Mouse (Mus musculus) forebrain, embryonic 16.5 days (tissue): ENCODE measurements at regions not wholly inside any gene's neighbourhood (a gene's known extent, or its start where the extent isn't known, plus 50 kb on each side); places are given as distances from the start of the nearest gene placed in this dataset.

Source experiments
- ATAC-seq: fragments of 200-750 bp; cut with Nextera tagmentation; 2 replicates; pipeline ENCODE4 v1.8.0; 2017; ENCODE audit warnings: mild to moderate bottlenecking, moderate library complexity
- H3K27ac ChIP-seq: fragments of 300-500 bp; sonication (generic); 2 replicates; pipeline ENCODE4 v1.5.1; 2014; ENCODE audit warnings: low read length, control low read depth
- H3K27me3 ChIP-seq: fragments of 300-500 bp; sonication (generic); replicated peaks from 2 replicates; pipeline ENCODE4 v1.6.1; 2014; ENCODE audit warnings: low read length; ENCODE audit not compliant: control insufficient read depth, insufficient read depth
- H3K36me3 ChIP-seq: fragments of 300-500 bp; sonication (generic); 2 replicates; pipeline ENCODE4 v1.6.1; 2014; ENCODE audit not compliant: control insufficient read depth, insufficient read depth
- H3K4me1 ChIP-seq: fragments of 300-500 bp; sonication (generic); replicated peaks from 2 replicates; pipeline ENCODE4 v1.6.1; 2014; ENCODE audit warnings: low read length; ENCODE audit not compliant: control insufficient read depth, insufficient read depth
- H3K4me2 ChIP-seq: fragments of 300-500 bp; sonication (generic); 2 replicates; pipeline ENCODE4 v1.6.1; 2014; ENCODE audit warnings: mild to moderate bottlenecking, low read length, control low read depth
- H3K4me3 ChIP-seq: fragments of 300-500 bp; sonication (generic); replicated peaks from 2 replicates; pipeline ENCODE4 v1.5.1; 2014; ENCODE audit warnings: mild to moderate bottlenecking, low read length, control low read depth
- H3K9ac ChIP-seq: fragments of 300-500 bp; sonication (generic); replicated peaks from 2 replicates; pipeline ENCODE4 v1.6.1; 2014; ENCODE audit warnings: low read depth, low read length, control low read depth
- H3K9me3 ChIP-seq: fragments of 300-500 bp; sonication (generic); 2 replicates; pipeline ENCODE4 v1.6.1; 2016; ENCODE audit warnings: low read length; ENCODE audit not compliant: control insufficient read depth
- WGBS: fragments of 180-500 bp; shearing (Covaris S2); extraction: QIAGEN DNeasy Blood & Tissue Kit; methylation state at CpG from one replicate; pipeline ENCODE4 v1.1.7; 2014; 5-methylcytosine and 5-hydroxymethylcytosine counted together

GRCm38 (mm10) chr12:107855547-107855946 is 147.9 kb downstream of the Bcl11b start:
- H3K9me3 ChIP-seq = no peaks in the 10 kb centered on the region
- peaks cover 4% of the 10 kb centered on the region; the same call in 1 of the 2 replicates for H3K4me1 ChIP-seq
- no peaks in the 10 kb centered on the region for H3K27me3 ChIP-seq
- WGBS = 86% methylated on average over 4 of the region's 4 CpGs
- no peak overlapping the region for H3K27ac ChIP-seq
- no peak overlapping the region for H3K4me2 ChIP-seq
- no peaks in the 10 kb centered on the region for H3K36me3 ChIP-seq
- no peak for ATAC-seq
- no peak overlapping the region for H3K9ac ChIP-seq
- no peak overlapping the region for H3K4me3 ChIP-seq

- WGBS = 71% methylated on average over 6 of the region's 6 CpGs
- no peaks in the 10 kb centered on the region for H3K9me3 ChIP-seq
- no peak overlapping the region for H3K27ac ChIP-seq
- no peak overlapping the region for H3K9ac ChIP-seq
- no peak overlapping the region for H3K4me2 ChIP-seq
- H3K4me1 ChIP-seq = peaks cover 4% of the 10 kb centered on the region; the same call in 1 of the 2 replicates
- no peaks in the 10 kb centered on the region for H3K36me3 ChIP-seq
- no peak overlapping the region for H3K4me3 ChIP-seq
- ATAC-seq = no peak
- no peaks in the 10 kb centered on the region for H3K27me3 ChIP-seq
Observed at GRCm38 (mm10) chr12:107856421-107857043, 146.9 kb downstream of the Bcl11b start.

GRCm38 (mm10) chr12:107858536-107859280 is 144.7 kb downstream of the Bcl11b start:
- Histone ChIP-seq H3K4me1 (peaks cover 4% of the 10 kb centered on the region; the same call in 1 of the 2 replicates), H3K36me3 (no peaks in the 10 kb centered on the region), H3K9ac (no peak overlapping the region), H3K27ac (no peak overlapping the region), H3K4me3 (no peak overlapping the region), H3K9me3 (peaks cover 3% of the 10 kb centered on the region), H3K4me2 (no peak overlapping the region), H3K27me3 (no peaks in the 10 kb centered on the region)
- no peak for ATAC-seq
- 53% methylated on average over 10 of the region's 10 CpGs for WGBS

- WGBS = 4% methylated on average over 7 of the region's 8 CpGs
- H3K9ac ChIP-seq = no peak overlapping the region
- H3K9me3 ChIP-seq = peaks cover 3% of the 10 kb centered on the region
- peak overlapping the region; percentile 78 for H3K27ac ChIP-seq
- no peak overlapping the region for H3K4me2 ChIP-seq
- H3K4me1 ChIP-seq = peaks cover 4% of the 10 kb centered on the region; the same call in 1 of the 2 replicates
- no peak overlapping the region for H3K4me3 ChIP-seq
- peak; percentile 67 for ATAC-seq
- no peaks in the 10 kb centered on the region for H3K27me3 ChIP-seq
- H3K36me3 ChIP-seq = no peaks in the 10 kb centered on the region
Observed at GRCm38 (mm10) chr12:107859750-107860149, 143.7 kb downstream of the Bcl11b start.

- WGBS = 69% methylated on average over 6 of the region's 6 CpGs
- H3K36me3 ChIP-seq = no peaks in the 10 kb centered on the region
Observed at GRCm38 (mm10) chr12:107860358-107860757, 143.0 kb downstream of the Bcl11b start.

More at GRCm38 (mm10) chr12:107860358-107860757, 143.0 kb downstream of the Bcl11b start:
- ATAC-seq = no peak
- Histone ChIP-seq H3K27me3 (no peaks in the 10 kb centered on the region), H3K27ac (0 out of 2 replicates have a peak overlapping the region, but pooled peaks have one; percentile 36), H3K9ac (no peak overlapping the region), H3K4me3 (no peak overlapping the region), H3K4me1 (peaks cover 4% of the 10 kb centered on the region; the same call in 1 of the 2 replicates), H3K4me2 (no peak overlapping the region), H3K9me3 (peaks cover 3% of the 10 kb centered on the region)
